Mouse (Mus musculus) intestine, postnatal 0 days (tissue): ENCODE data around the gene Ankrd44. TPM values are rescaled to one million over a fixed set of nuclear protein-coding genes. Genes with fewer than 3 reads are reported as not detected.

ENCODE experiments used
- ATAC-seq: fragments of 200-750 bp; cut with Nextera tagmentation; 2 replicates; pipeline ENCODE4 v1.8.0; 2017; ENCODE audit warnings: mild to moderate bottlenecking, moderate TSS enrichment, moderate library complexity
- H3K27ac ChIP-seq: fragments of 300-500 bp; sonication (generic); 2 replicates; pipeline ENCODE4 v1.5.1; 2014; ENCODE audit warnings: mild to moderate bottlenecking, low read depth, low read length, moderate library complexity
- H3K27me3 ChIP-seq: fragments of 300-500 bp; sonication (generic); replicated peaks from 2 replicates; pipeline ENCODE4 v1.6.1; 2014; ENCODE audit warnings: low read length, mixed read lengths; ENCODE audit not compliant: control insufficient read depth, insufficient read depth
- H3K36me3 ChIP-seq: fragments of 300-500 bp; sonication (generic); 2 replicates; pipeline ENCODE4 v1.6.1; 2014; ENCODE audit warnings: mild to moderate bottlenecking, moderate library complexity; ENCODE audit not compliant: control insufficient read depth, insufficient read depth
- H3K4me1 ChIP-seq: fragments of 300-500 bp; sonication (generic); replicated peaks from 2 replicates; pipeline ENCODE4 v1.6.1; 2014; ENCODE audit warnings: antibody characterized with exemption, low read length, mixed read lengths; ENCODE audit not compliant: control insufficient read depth, insufficient read depth
- H3K4me2 ChIP-seq: fragments of 300-500 bp; sonication (generic); replicated peaks from 2 replicates; pipeline ENCODE4 v1.6.1; 2014; ENCODE audit warnings: low read depth, mild to moderate bottlenecking, moderate library complexity
- H3K4me3 ChIP-seq: fragments of 300-500 bp; sonication (generic); 2 replicates; pipeline ENCODE4 v1.5.1; 2014; ENCODE audit warnings: low read depth, low read length
- H3K9ac ChIP-seq: fragments of 300-500 bp; sonication (generic); 2 replicates; pipeline ENCODE4 v1.6.1; 2014; ENCODE audit warnings: mild to moderate bottlenecking, low read depth, low read length
- H3K9me3 ChIP-seq: fragments of 300-500 bp; sonication (generic); 2 replicates; pipeline ENCODE4 v1.6.1; 2016; ENCODE audit warnings: mixed run types; ENCODE audit not compliant: control insufficient read depth
- CTCF ChIP-seq: sonication (generic); IDR thresholded peaks from 2 replicates; pipeline ENCODE4 v1.5.1; 2016; ENCODE audit warnings: low read depth, mild to moderate bottlenecking, control low read depth, antibody characterized with exemption, moderate library complexity
- WGBS: fragments of 180-500 bp; shearing (Covaris S2); extraction: QIAGEN DNeasy Blood & Tissue Kit; methylation state at CpG from one replicate; pipeline ENCODE4 v1.1.7; 2014; 5-methylcytosine and 5-hydroxymethylcytosine counted together
- polyA plus RNA-seq: library from polyadenylated mRNA; unstranded; fragments of >200 nt; fragmentation: Nextera tagmentation; extraction: Ambion mirVana; gene quantifications from 2 replicates; pipeline ENCODE4 v1.2.1, GENCODE M21; 2015

Gene Ankrd44
- polyA plus RNA-seq, 1 experiment from 2014 or later: 5.5 TPM

GRCm38 (mm10) chr1:54923366-54924308 is 2.5 kb downstream of the Ankrd44 start:
- Histone ChIP-seq H3K9me3 (no peaks in the 10 kb centered on the region), H3K27ac (no peak overlapping the region), H3K9ac (no peak overlapping the region), H3K4me1 (peaks cover 8% of the 10 kb centered on the region; the same call in 1 of the 2 replicates), H3K27me3 (no peaks in the 10 kb centered on the region), H3K4me2 (no peak overlapping the region), H3K36me3 (no peaks in the 10 kb centered on the region), H3K4me3 (no peak overlapping the region)
- no peak for ATAC-seq
- TF ChIP-seq CTCF: no peak
- WGBS: 79% methylated on average over 6 of the region's 6 CpGs

DNA sequence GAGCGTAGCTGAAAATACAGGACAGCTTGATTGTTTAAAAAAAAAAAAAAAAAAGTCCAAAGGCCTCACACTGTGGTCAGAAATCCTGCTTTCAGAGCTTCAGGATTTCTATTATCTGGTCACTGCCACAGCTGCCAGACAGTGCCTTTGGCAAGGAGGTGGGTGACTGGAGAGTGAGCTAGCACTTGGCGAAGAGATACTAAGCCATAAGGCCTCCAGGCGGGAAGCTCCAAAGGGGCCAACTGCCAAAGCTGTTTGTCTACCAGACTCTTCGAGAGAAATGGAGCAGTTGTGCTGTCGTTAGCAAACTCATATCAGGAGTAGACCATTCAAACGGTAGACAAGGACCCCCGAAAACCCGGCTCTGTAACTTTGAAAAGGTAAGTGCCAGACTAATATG is 3.5 kb downstream of the Ankrd44 start:
- Histone ChIP-seq H3K9ac (no peak overlapping the region), H3K27me3 (no peaks in the 10 kb centered on the region), H3K4me3 (no peak overlapping the region), H3K36me3 (no peaks in the 10 kb centered on the region), H3K27ac (no peak overlapping the region), H3K4me1 (peaks cover 8% of the 10 kb centered on the region; the same call in 1 of the 2 replicates), H3K4me2 (peak overlapping the region; percentile 37), H3K9me3 (no peaks in the 10 kb centered on the region)
- WGBS: 69% methylated on average over 8 of the region's 8 CpGs
- TF ChIP-seq CTCF: no peak
- ATAC-seq: no peak

DNA sequence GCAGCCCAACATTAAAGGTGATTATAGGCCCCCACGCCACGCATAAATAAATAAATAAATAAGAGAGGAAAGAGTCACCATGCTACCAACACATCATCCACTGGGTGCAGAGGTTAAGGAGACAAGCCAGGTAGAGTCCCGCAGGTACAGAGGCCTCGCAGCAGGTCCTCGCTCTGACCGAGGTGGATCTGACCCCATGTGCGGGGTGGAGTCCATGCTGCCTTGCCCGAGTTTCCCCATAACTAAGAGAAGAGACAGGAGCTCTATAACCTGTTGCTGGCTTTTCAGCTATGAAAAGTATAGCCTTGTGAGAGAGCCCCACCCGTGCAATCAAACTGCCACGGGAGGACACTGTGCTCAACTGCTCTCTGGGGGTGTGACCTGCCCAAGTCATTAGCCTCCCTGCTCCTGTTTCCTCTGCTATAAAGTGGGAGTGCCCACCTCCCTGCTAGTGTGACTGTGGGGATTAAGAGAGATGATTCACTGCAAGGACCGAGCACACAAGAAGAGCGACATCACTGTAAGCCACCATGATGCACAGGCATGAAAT is 4.1 kb downstream of the Ankrd44 start:
- H3K4me3 ChIP-seq: no peak overlapping the region
- WGBS: 43% methylated on average over 12 of the region's 12 CpGs
- H3K9me3 ChIP-seq: no peaks in the 10 kb centered on the region
- H3K27me3 ChIP-seq: no peaks in the 10 kb centered on the region
- peak; percentile 63 for ATAC-seq
- H3K4me1 ChIP-seq: peaks cover 8% of the 10 kb centered on the region; the same call in 1 of the 2 replicates
- H3K4me2 ChIP-seq: peak overlapping the region; percentile 37
- H3K36me3 ChIP-seq: no peaks in the 10 kb centered on the region
- no peak overlapping the region; the same call in 1 of the 2 replicates for H3K27ac ChIP-seq
- TF ChIP-seq CTCF: no peak
- no peak overlapping the region for H3K9ac ChIP-seq

DNA sequence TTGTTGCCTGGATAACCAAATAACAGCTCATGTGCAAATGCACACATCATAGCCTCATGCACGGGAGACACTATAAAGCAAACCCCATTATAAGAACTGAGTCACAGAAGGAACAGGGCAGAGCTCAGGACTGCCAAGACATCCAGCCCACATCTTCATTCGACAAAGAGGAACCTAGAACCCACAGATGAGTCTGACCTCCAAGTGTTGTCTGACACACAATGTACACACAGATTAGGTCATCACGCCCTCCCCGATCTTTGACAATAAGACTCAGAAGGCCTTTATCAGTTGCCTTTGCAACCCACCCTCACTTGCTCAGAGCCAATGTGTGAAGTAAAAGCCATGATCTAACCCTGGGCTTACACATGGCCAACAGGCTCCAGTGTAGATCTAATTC is 6.1 kb downstream of the Ankrd44 start:
- Histone ChIP-seq H3K4me2 (no peak overlapping the region), H3K27ac (no peak overlapping the region), H3K9me3 (no peaks in the 10 kb centered on the region), H3K27me3 (no peaks in the 10 kb centered on the region), H3K36me3 (no peaks in the 10 kb centered on the region), H3K4me1 (peaks cover 8% of the 10 kb centered on the region; the same call in 1 of the 2 replicates), H3K4me3 (no peak overlapping the region), H3K9ac (no peak overlapping the region)
- TF ChIP-seq CTCF: no peak
- WGBS: 78% methylated on average over 4 of the region's 4 CpGs
- ATAC-seq: no peak

- no peak for ATAC-seq
- Histone ChIP-seq H3K4me1 (no peaks in the 10 kb centered on the region; the same call in 1 of the 2 replicates), H3K4me2 (no peak overlapping the region), H3K27me3 (no peaks in the 10 kb centered on the region), H3K4me3 (no peak overlapping the region), H3K9ac (no peak overlapping the region), H3K9me3 (no peaks in the 10 kb centered on the region), H3K27ac (no peak overlapping the region), H3K36me3 (no peaks in the 10 kb centered on the region)
- TF ChIP-seq CTCF: no peak
- 79% methylated on average over 4 of the region's 4 CpGs for WGBS
Observed at GRCm38 (mm10) chr1:54916456-54916855, 9.7 kb downstream of the Ankrd44 start.

DNA sequence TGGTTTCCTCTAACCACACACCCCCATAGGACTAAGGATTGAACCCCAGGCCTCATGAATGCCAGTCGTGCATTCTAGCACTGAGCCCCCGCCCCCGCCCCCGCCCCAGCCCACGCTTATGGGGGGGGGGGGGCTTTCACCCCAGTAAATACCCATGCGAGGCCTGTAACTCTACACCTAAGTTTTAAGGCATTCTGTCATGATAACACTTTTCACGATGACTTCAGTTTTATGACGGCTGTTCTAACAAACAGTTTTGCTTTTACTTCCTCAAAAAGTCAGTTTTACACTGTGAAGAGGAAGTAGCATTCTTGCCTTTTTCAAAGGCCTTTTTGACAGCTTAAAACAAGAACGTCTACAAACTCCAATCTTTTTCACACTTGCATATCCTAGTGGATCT is 11.8 kb downstream of the Ankrd44 start:
- TF ChIP-seq CTCF: no peak
- Histone ChIP-seq H3K9me3 (no peaks in the 10 kb centered on the region), H3K36me3 (no peaks in the 10 kb centered on the region), H3K4me3 (no peak overlapping the region), H3K9ac (no peak overlapping the region), H3K4me1 (no peaks in the 10 kb centered on the region; the same call in 1 of the 2 replicates), H3K27me3 (no peaks in the 10 kb centered on the region), H3K4me2 (peak overlapping the region; percentile 37), H3K27ac (no peak overlapping the region)
- no peak for ATAC-seq
- WGBS: 13% methylated on average over 9 of the region's 9 CpGs
